In genomic region chr11:90169200-90170013, GRCm38 (mm10) we compare ENCODE assay signal across 7 mouse cellular contexts. TPM values are rescaled to one million over a fixed set of nuclear protein-coding genes. Genes with fewer than 3 reads are reported as not detected.
DNase-seq lines count a peak whose midpoint lies in the region; ATAC-seq lines count a peak whose summit lies in the region.

No protein-coding gene starts in this region.

- H3K9me3 ChIP-seq in lung, embryonic 16.5 days (ENCODE audit: control insufficient read depth, low read length) = no peaks in the 10 kb centered on the region
- H3K9me3 ChIP-seq in forebrain, embryonic 15.5 days = no peaks in the 10 kb centered on the region
- H3K9me3 ChIP-seq in neural tube, embryonic 13.5 days = no peaks in the 10 kb centered on the region

- no peaks in the 10 kb centered on the region for H3K4me1 ChIP-seq in lung, embryonic 16.5 days (replicated peaks; ENCODE audit: control insufficient read depth, insufficient read depth, low read length)
- peaks cover 3% of the 10 kb centered on the region for H3K4me1 ChIP-seq in forebrain, embryonic 15.5 days
- peaks cover 8% of the 10 kb centered on the region; the same call in 1 of the 2 replicates for H3K4me1 ChIP-seq in neural tube, embryonic 13.5 days (replicated peaks)

- no peak overlapping the region for H3K27ac ChIP-seq in lung, embryonic 16.5 days (ENCODE audit: low read length)
- H3K27ac ChIP-seq in forebrain, embryonic 15.5 days (replicated peaks) = no peak overlapping the region
- peak overlapping the region; percentile 14 for H3K27ac ChIP-seq in neural tube, embryonic 13.5 days (replicated peaks)

- H3K36me3 ChIP-seq in lung, embryonic 16.5 days (ENCODE audit: control insufficient read depth, insufficient read depth, low read length) = no peaks in the 10 kb centered on the region
- no peaks in the 10 kb centered on the region for H3K36me3 ChIP-seq in forebrain, embryonic 15.5 days
- no peaks in the 10 kb centered on the region for H3K36me3 ChIP-seq in neural tube, embryonic 13.5 days

- H3K9ac ChIP-seq in lung, embryonic 16.5 days (ENCODE audit: low read length) = peak overlapping the region; percentile 11; the same call in 1 of the 2 replicates
- 0 out of 2 replicates have a peak overlapping the region, but pooled peaks have one; percentile 23 for H3K9ac ChIP-seq in forebrain, embryonic 15.5 days (replicated peaks)
- peak overlapping the region; percentile 43; the same call in 1 of the 2 replicates for H3K9ac ChIP-seq in neural tube, embryonic 13.5 days

- peak overlapping the region; percentile 55 for H3K4me2 ChIP-seq in lung, embryonic 16.5 days (ENCODE audit: low read depth, low read length)
- H3K4me2 ChIP-seq in forebrain, embryonic 15.5 days (replicated peaks) = peak overlapping the region; percentile 44
- peak overlapping the region; percentile 50 for H3K4me2 ChIP-seq in neural tube, embryonic 13.5 days

- no peak for DNase-seq in lung, adult 18-20 months
- peak; percentile 6 for DNase-seq in kidney, postnatal 14 days
- DNase-seq in thymus, postnatal 0 days (ENCODE audit: low spot score) = no peak
- DNase-seq in spleen, postnatal 14 days (ENCODE audit: low spot score in 2 of 2) = no peak

- peak overlapping the region; percentile 36 for H3K4me3 ChIP-seq in lung, embryonic 16.5 days (ENCODE audit: low read length)
- peak overlapping the region; percentile 32 for H3K4me3 ChIP-seq in forebrain, embryonic 15.5 days
- peak overlapping the region; percentile 28 for H3K4me3 ChIP-seq in neural tube, embryonic 13.5 days

- peak; percentile 49 for ATAC-seq in lung, embryonic 16.5 days (ENCODE audit: low read depth)
- peak; percentile 63; the same call in 1 of the 2 replicates for ATAC-seq in forebrain, embryonic 15.5 days (replicated peaks)
- peak; percentile 77 for ATAC-seq in neural tube, embryonic 13.5 days (ENCODE audit: low read depth)

- H3K27me3 ChIP-seq in lung, embryonic 16.5 days (ENCODE audit: control insufficient read depth, insufficient read depth, low read depth, low read length) = no peaks in the 10 kb centered on the region
- no peaks in the 10 kb centered on the region for H3K27me3 ChIP-seq in forebrain, embryonic 15.5 days
- H3K27me3 ChIP-seq in neural tube, embryonic 13.5 days = peaks cover 7% of the 10 kb centered on the region; the same call in 1 of the 2 replicates

- WGBS in lung, embryonic 16.5 days = 53% methylated on average over 20 of the region's 20 CpGs
- 60% methylated on average over 20 of the region's 20 CpGs for WGBS in forebrain, embryonic 15.5 days
- 40% methylated on average over 20 of the region's 20 CpGs for WGBS in neural tube, embryonic 13.5 days

RNA-seq across cellular contexts. Expression of gene Gm45716, which starts 18.1 kb away (rescaled TPM):
- polyA plus RNA-seq in lung, embryonic 16.5 days (2015; fragmentation: Nextera tagmentation; extraction: Ambion mirVana) = 6.8 and 8.2 TPM in 2 replicates
- 18.2 and 19.4 TPM in 2 replicates for polyA plus RNA-seq in forebrain, embryonic 15.5 days (2015; fragmentation: Nextera tagmentation; extraction: Ambion mirVana)
- polyA plus RNA-seq in neural tube, embryonic 13.5 days (2015; fragmentation: Nextera tagmentation; extraction: Ambion mirVana) = 25.0 and 28.8 TPM in 2 replicates
- 19.6 and 25.6 TPM in 2 replicates for polyA plus RNA-seq in thymus, postnatal 0 days (2015; fragmentation: Nextera tagmentation; extraction: Ambion mirVana)
